In genomic region chr5:134179871-134180270, GRCm38 (mm10) we compare ENCODE assay signal across 1 mouse cellular context.
TF ChIP-seq lines count a peak whose summit lies in the region.

No protein-coding gene starts in this region.

TF ChIP-seq in MEL, 35 proteins besides CTCF, POLR2A, EP300 and RAD21 (continued from another document):
- TF ChIP-seq RCOR1 (IDR thresholded peaks at IDR 0.05; ENCODE audit: low read depth, low read length) = peak; percentile 56; the same call in 1 of the 2 replicates
